Mouse (Mus musculus) cerebellum, adult 2 months (tissue): ENCODE measurements at regions not wholly inside any gene's neighbourhood (a gene's known extent, or its start where the extent isn't known, plus 50 kb on each side); places are given as distances from the start of the nearest gene placed in this dataset.

Experiments used
- DNase-seq, 2 experiments: peaks; one replicate each; pipeline ENCODE4 v3.0.0; 2021
- H3K27ac ChIP-seq: fragments of 200-500 bp; 2 replicates; pipeline ENCODE4 v1.5.1; 2012; ENCODE audit warnings: low read length, control low read depth, inconsistent platforms; ENCODE audit not compliant: insufficient read depth
- H3K27me3 ChIP-seq: fragments of 200-500 bp; 2 replicates; pipeline ENCODE4 v1.6.1; 2012; ENCODE audit warnings: inconsistent platforms, mild to moderate bottlenecking, low read length, moderate library complexity; ENCODE audit not compliant: control insufficient read depth, insufficient read depth
- H3K4me1 ChIP-seq: fragments of 200-500 bp; 2 replicates; pipeline ENCODE4 v1.6.1; 2011; ENCODE audit warnings: low read length; ENCODE audit not compliant: control insufficient read depth, insufficient read depth
- H3K4me3 ChIP-seq: fragments of 200-500 bp; replicated peaks from 2 replicates; pipeline ENCODE3; 2011; ENCODE audit warnings: mild to moderate bottlenecking, low read depth, low read length, control low read depth; ENCODE audit not compliant: insufficient read depth
- CTCF ChIP-seq: fragments of 200-500 bp; IDR thresholded peaks from 2 replicates; pipeline ENCODE4 v1.5.1; 2011; ENCODE audit warnings: low read depth, mild to moderate bottlenecking, control low read depth, low read length, moderate library complexity, borderline replicate concordance; ENCODE audit not compliant: insufficient read depth
- POLR2A ChIP-seq: fragments of 200-500 bp; IDR thresholded peaks from 2 replicates; pipeline ENCODE4 v1.6.1; 2011; ENCODE audit warnings: low read length, control low read depth, borderline replicate concordance; ENCODE audit not compliant: insufficient read depth
- WGBS: fragments of 180-500 bp; shearing (Covaris S2); methylation state at CpG from one replicate; pipeline ENCODE4 v1.1.7; 2018; 5-methylcytosine and 5-hydroxymethylcytosine counted together

- 64% methylated on average over 5 of the region's 5 CpGs for WGBS
- no peak for DNase-seq
These were observed 102.3 kb downstream of the Hsd17b3 start for GRCm38 (mm10) chr13:63986681-63987080.

GRCm38 (mm10) chr13:63985590-63985989, 103.4 kb downstream of the Hsd17b3 start:
- no peak for TF ChIP-seq CTCF
- TF ChIP-seq POLR2A = no peak
- no peaks in the 10 kb centered on the region for H3K4me1 ChIP-seq
- H3K27ac ChIP-seq = no peak overlapping the region
- WGBS = 29% methylated on average over 4 of the region's 4 CpGs
- no peak overlapping the region for H3K4me3 ChIP-seq
- DNase-seq = no peak
- H3K27me3 ChIP-seq = no peaks in the 10 kb centered on the region

More at GRCm38 (mm10) chr13:63986681-63987080, 102.3 kb downstream of the Hsd17b3 start:
- Histone ChIP-seq H3K27me3 (no peaks in the 10 kb centered on the region), H3K4me3 (no peak overlapping the region), H3K4me1 (no peaks in the 10 kb centered on the region), H3K27ac (no peak overlapping the region)
- TF ChIP-seq POLR2A (no peak), CTCF (no peak)

DNA sequence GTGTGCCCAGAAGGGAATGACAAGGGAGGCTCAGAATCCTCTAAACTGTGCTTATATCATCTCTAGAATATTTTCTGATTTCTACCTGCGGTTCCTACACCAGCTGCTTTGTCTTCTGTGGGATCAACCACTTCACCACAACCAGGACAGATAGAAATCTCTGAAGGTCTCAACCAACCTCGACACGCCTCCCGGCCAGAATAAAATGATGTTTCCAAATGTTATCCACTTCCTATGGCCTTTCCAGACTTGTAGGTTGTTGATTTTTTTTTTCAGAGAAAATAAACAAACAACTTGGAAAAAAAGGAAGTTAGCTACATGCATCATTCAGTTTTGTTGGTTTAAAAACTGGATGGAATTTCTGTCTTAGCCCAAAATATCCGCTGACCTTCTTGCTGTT, 103.9 kb downstream of the Hsd17b3 start:
- H3K27ac ChIP-seq = no peak overlapping the region
- TF ChIP-seq CTCF = no peak
- no peak for TF ChIP-seq POLR2A
- H3K4me3 ChIP-seq = no peak overlapping the region
- 90% methylated on average over 5 of the region's 5 CpGs for WGBS
- DNase-seq = no peak
- no peaks in the 10 kb centered on the region for H3K4me1 ChIP-seq
- no peaks in the 10 kb centered on the region for H3K27me3 ChIP-seq

DNA sequence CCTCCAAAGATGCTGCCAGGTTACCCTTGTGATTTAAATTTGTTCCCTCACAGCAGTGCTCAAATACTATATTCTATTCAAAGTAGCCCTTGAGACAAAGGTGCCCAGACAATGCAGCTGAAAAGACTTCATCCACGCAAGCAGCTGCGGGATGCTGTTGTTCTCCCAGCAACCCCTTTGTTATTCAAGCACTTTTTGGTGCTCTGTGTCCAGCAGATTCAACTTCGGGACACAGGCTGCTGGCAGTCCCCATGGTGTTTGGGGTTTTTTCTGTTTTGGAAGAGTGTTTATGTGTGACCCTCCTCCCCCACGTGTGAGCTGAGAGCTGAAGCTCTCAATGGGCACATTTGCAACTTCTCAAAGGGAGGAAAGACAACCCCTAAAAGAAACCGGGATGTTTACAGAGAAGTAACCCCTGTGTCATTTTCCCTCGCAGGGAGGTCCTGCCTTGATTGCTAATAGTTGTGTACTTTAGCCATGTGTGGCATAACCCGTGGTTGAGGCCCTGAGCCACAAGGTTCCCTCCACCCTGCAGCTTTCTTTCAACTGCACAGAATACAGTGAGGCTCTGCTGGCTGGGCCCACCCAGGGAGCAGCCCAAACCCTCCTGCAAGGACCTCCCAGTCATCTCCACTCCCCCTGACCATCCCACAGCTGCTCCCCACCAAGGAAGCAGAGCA, 108.9 kb downstream of the Hsd17b3 start:
- no peak for TF ChIP-seq POLR2A
- no peak for TF ChIP-seq CTCF
- no peak overlapping the region for H3K4me3 ChIP-seq
- no peaks in the 10 kb centered on the region for H3K27me3 ChIP-seq
- no peak overlapping the region for H3K27ac ChIP-seq
- 35% methylated on average over 7 of the region's 7 CpGs for WGBS
- DNase-seq = no peak
- no peaks in the 10 kb centered on the region for H3K4me1 ChIP-seq

GRCm38 (mm10) chr13:63979581-63979980, 109.4 kb downstream of the Hsd17b3 start:
- H3K27ac ChIP-seq = no peak overlapping the region
- WGBS = 50% methylated on average over 1 of the region's 1 CpGs
- H3K4me3 ChIP-seq = no peak overlapping the region
- no peaks in the 10 kb centered on the region for H3K27me3 ChIP-seq
- TF ChIP-seq POLR2A (no peak), CTCF (no peak)
- H3K4me1 ChIP-seq = no peaks in the 10 kb centered on the region
- DNase-seq = no peak

DNA sequence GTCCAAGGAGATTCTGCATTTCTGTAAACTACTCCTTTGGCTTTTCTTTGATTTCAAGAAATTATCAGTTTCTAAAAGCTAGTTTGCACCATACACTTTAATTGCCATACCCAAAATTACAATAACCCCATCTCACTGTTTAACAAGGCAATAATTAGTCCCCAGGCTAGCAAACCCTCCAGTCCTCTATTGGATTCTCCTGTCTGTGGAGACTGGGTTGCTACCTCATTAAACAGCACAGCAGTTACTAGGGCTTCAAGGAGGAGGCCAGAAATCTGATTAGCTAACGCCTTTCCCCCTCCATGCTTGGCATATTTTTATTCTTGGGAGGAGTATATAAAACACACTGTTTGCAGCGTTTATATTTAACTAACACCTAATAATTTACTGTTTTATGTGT, 119.1 kb downstream of the Hsd17b3 start:
- 77% methylated on average over 2 of the region's 2 CpGs for WGBS
- Histone ChIP-seq H3K27ac (no peak overlapping the region), H3K27me3 (no peaks in the 10 kb centered on the region), H3K4me3 (no peak overlapping the region), H3K4me1 (no peaks in the 10 kb centered on the region)
- TF ChIP-seq CTCF (no peak), POLR2A (no peak)
- no peak for DNase-seq

DNA sequence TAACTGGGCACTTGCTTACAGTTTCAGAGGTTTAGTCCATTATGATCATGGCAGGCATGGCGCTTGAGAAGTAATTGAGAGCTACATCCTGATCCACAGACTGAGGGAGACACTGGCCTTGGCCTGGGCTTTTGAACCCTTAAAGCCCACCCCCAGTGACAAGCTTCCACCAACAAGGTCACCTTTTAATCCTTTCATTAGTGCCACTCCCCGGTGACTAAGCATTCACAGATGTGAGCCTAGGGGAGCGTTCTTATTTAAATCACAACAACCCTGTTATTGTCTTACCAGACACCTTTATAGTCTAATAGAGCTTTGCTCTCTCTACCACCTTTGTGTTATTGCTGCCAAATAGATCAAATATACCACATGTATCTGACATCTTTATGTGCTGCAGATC, 120.4 kb downstream of the Hsd17b3 start:
- 87% methylated on average over 3 of the region's 3 CpGs for WGBS
- no peaks in the 10 kb centered on the region for H3K4me1 ChIP-seq
- DNase-seq = no peak
- no peak for TF ChIP-seq POLR2A
- no peak for TF ChIP-seq CTCF
- no peaks in the 10 kb centered on the region for H3K27me3 ChIP-seq
- no peak overlapping the region for H3K27ac ChIP-seq
- no peak overlapping the region for H3K4me3 ChIP-seq

GRCm38 (mm10) chr13:63957098-63957497, 131.9 kb downstream of the Hsd17b3 start:
- TF ChIP-seq CTCF (no peak), POLR2A (no peak)
- Histone ChIP-seq H3K4me3 (no peak overlapping the region), H3K27ac (no peak overlapping the region), H3K4me1 (no peaks in the 10 kb centered on the region), H3K27me3 (no peaks in the 10 kb centered on the region)
- no peak for DNase-seq
- WGBS = 44% methylated on average over 5 of the region's 5 CpGs

DNA sequence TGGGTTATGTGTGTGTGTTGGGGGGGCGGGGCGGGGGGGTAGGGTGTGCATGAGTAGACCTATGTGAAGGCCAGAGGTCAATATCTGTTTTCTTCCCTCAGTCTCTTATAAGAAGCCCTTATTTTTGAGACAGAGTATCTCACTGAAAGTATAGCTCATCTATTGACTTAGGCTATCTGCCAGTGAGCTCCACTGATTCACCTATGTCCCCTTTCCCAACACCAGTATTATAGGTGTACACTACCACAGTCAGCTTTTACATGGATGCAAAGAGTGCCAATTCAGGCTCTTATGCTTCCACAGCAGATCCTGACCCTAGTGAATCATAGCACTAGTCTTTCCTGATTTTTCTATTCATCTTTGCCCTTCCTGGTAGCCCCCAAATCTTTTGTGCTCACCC, 134.7 kb downstream of the Hsd17b3 start:
- DNase-seq = no peak
- Histone ChIP-seq H3K4me3 (no peak overlapping the region), H3K27ac (no peak overlapping the region), H3K27me3 (no peaks in the 10 kb centered on the region), H3K4me1 (no peaks in the 10 kb centered on the region; the same call in 1 of the 2 replicates)
- no peak for TF ChIP-seq POLR2A
- no peak for TF ChIP-seq CTCF
- 80% methylated on average over 2 of the region's 2 CpGs for WGBS
